Mouse (Mus musculus) lung, embryonic 14.5 days (tissue): ENCODE measurements around the gene Prdx6. TPM values are rescaled to one million over a fixed set of nuclear protein-coding genes. Genes with fewer than 3 reads are reported as not detected.

Experiments
- ATAC-seq: fragments of 200-750 bp; cut with Nextera tagmentation; 2 replicates; pipeline ENCODE4 v1.8.0; 2017; ENCODE audit warnings: mild to moderate bottlenecking, moderate TSS enrichment, moderate library complexity; ENCODE audit not compliant: insufficient read depth
- DNase-seq: peaks from one replicate; pipeline ENCODE4 v3.0.0-alpha.2; 2015
- H3K27ac ChIP-seq: fragments of 300-500 bp; sonication (generic); 2 replicates; pipeline ENCODE4 v1.5.1; 2014; ENCODE audit warnings: low read depth, mild to moderate bottlenecking, moderate library complexity
- H3K27me3 ChIP-seq: fragments of 300-500 bp; sonication (generic); 2 replicates; pipeline ENCODE4 v1.6.1; 2014; ENCODE audit warnings: low read length, control low read depth; ENCODE audit not compliant: insufficient read depth
- H3K36me3 ChIP-seq: fragments of 300-500 bp; sonication (generic); 2 replicates; pipeline ENCODE4 v1.6.1; 2014; ENCODE audit warnings: control low read depth; ENCODE audit not compliant: insufficient read depth
- H3K4me1 ChIP-seq: fragments of 300-500 bp; sonication (generic); 2 replicates; pipeline ENCODE4 v1.6.1; 2014; ENCODE audit warnings: antibody characterized with exemption, control low read depth; ENCODE audit not compliant: insufficient read depth
- H3K4me2 ChIP-seq: fragments of 300-500 bp; sonication (generic); 2 replicates; pipeline ENCODE4 v1.6.1; 2014; ENCODE audit warnings: mild to moderate bottlenecking
- H3K4me3 ChIP-seq: fragments of 300-500 bp; sonication (generic); 2 replicates; pipeline ENCODE4 v1.5.1; 2014; ENCODE audit warnings: low read depth, low read length
- H3K9ac ChIP-seq: fragments of 300-500 bp; sonication (generic); 2 replicates; pipeline ENCODE4 v1.6.1; 2014
- H3K9me3 ChIP-seq: fragments of 300-500 bp; sonication (generic); 2 replicates; pipeline ENCODE4 v1.6.1; 2016; ENCODE audit warnings: low read depth, low read length, control low read depth
- CTCF ChIP-seq: IDR thresholded peaks from 2 replicates; pipeline ENCODE4 v1.5.1; 2016; ENCODE audit warnings: antibody characterized with exemption, low read depth
- WGBS: fragments of 180-500 bp; shearing (Covaris S2); extraction: QIAGEN DNeasy Blood & Tissue Kit; methylation state at CpG from one replicate; pipeline ENCODE4 v1.1.7; 2014; 5-methylcytosine and 5-hydroxymethylcytosine counted together
- polyA plus RNA-seq: library from polyadenylated mRNA; unstranded; fragments of >200 nt; fragmentation: Nextera tagmentation; extraction: Ambion mirVana; gene quantifications from 2 replicates; pipeline ENCODE4 v1.2.1, GENCODE M21; 2014

Gene Prdx6
- polyA plus RNA-seq, 1 experiment from 2014 or later: 627 TPM

- Histone ChIP-seq H3K27ac (no peak overlapping the region), H3K4me3 (no peak overlapping the region), H3K4me2 (no peak overlapping the region), H3K9ac (no peak overlapping the region), H3K9me3 (no peaks in the 10 kb centered on the region), H3K27me3 (no peaks in the 10 kb centered on the region), H3K36me3 (peaks cover 45% of the 10 kb centered on the region), H3K4me1 (no peaks in the 10 kb centered on the region)
- ATAC-seq (no peak), DNase-seq (no peak)
- 99% methylated on average over 4 of the region's 4 CpGs for WGBS
- TF ChIP-seq CTCF: no peak
Measured at GRCm38 (mm10) chr1:161237750-161238149, 13.3 kb downstream of the Prdx6 start.

GRCm38 (mm10) chr1:161237339-161237738 lies 13.7 kb downstream of the Prdx6 start:
- no peak for ATAC-seq
- TF ChIP-seq CTCF: no peak
- Histone ChIP-seq H3K4me2 (no peak overlapping the region), H3K27me3 (no peaks in the 10 kb centered on the region), H3K4me1 (no peaks in the 10 kb centered on the region), H3K4me3 (no peak overlapping the region), H3K27ac (no peak overlapping the region), H3K36me3 (peaks cover 40% of the 10 kb centered on the region), H3K9me3 (no peaks in the 10 kb centered on the region), H3K9ac (no peak overlapping the region)
- WGBS: 93% methylated on average over 7 of the region's 7 CpGs
- no peak for DNase-seq

- H3K36me3 ChIP-seq: peaks cover 6% of the 10 kb centered on the region; the same call in 1 of the 2 replicates
- H3K9me3 ChIP-seq: no peaks in the 10 kb centered on the region
- no peak overlapping the region for H3K4me3 ChIP-seq
- H3K4me2 ChIP-seq: peak overlapping the region; percentile 35
- H3K27ac ChIP-seq: peak overlapping the region; percentile 43
- no peaks in the 10 kb centered on the region for H3K4me1 ChIP-seq
- H3K9ac ChIP-seq: no peak overlapping the region
- ATAC-seq (peak; percentile 86), DNase-seq (peak; percentile 90)
- WGBS: 40% methylated on average over 13 of the region's 13 CpGs
- TF ChIP-seq CTCF: no peak
- H3K27me3 ChIP-seq: no peaks in the 10 kb centered on the region
Measured at GRCm38 (mm10) chr1:161233226-161233839, 17.7 kb downstream of the Prdx6 start.

DNA sequence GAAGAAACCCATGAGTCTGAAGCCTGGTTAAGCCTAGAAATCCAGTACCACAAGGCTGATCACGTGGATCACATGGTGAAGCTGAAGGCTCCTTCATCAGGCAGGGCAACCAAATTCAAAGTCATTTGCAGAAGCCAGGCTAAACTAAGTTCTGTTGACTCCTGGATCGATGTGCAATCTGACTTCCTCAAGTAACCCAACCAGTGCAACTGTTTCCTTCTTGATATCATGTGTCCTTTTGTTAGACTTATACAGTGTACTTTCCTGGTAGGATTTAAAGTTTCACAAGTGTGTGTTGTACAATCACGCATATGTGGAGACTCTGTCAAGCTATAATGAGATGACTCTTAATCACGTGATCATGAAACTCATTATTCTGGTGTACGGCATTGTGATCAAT lies 18.8 kb downstream of the Prdx6 start:
- H3K4me2 ChIP-seq: no peak overlapping the region
- no peaks in the 10 kb centered on the region for H3K9me3 ChIP-seq
- H3K4me1 ChIP-seq: no peaks in the 10 kb centered on the region
- no peak overlapping the region for H3K4me3 ChIP-seq
- no peak overlapping the region for H3K27ac ChIP-seq
- no peak for TF ChIP-seq CTCF
- ATAC-seq (no peak), DNase-seq (no peak)
- no peak overlapping the region for H3K9ac ChIP-seq
- 0 out of 2 replicates have a peak, but pooled peaks cover under 1% of the 10 kb centered on the region for H3K36me3 ChIP-seq
- WGBS: 88% methylated on average over 5 of the region's 5 CpGs
- no peaks in the 10 kb centered on the region for H3K27me3 ChIP-seq

- no peak overlapping the region for H3K9ac ChIP-seq
- 21% methylated on average over 5 of the region's 5 CpGs for WGBS
- peak overlapping the region; percentile 26 for H3K27ac ChIP-seq
- H3K27me3 ChIP-seq: no peaks in the 10 kb centered on the region
- DNase-seq: peak; percentile 97
- H3K4me3 ChIP-seq: no peak overlapping the region
- H3K4me1 ChIP-seq: no peaks in the 10 kb centered on the region
- peak; percentile 90 for ATAC-seq
- no peak for TF ChIP-seq CTCF
- no peaks in the 10 kb centered on the region for H3K36me3 ChIP-seq
- H3K4me2 ChIP-seq: 0 out of 2 replicates have a peak overlapping the region, but pooled peaks have one; percentile 7
- no peaks in the 10 kb centered on the region for H3K9me3 ChIP-seq
Measured at GRCm38 (mm10) chr1:161224837-161225236, 26.2 kb downstream of the Prdx6 start.

DNA sequence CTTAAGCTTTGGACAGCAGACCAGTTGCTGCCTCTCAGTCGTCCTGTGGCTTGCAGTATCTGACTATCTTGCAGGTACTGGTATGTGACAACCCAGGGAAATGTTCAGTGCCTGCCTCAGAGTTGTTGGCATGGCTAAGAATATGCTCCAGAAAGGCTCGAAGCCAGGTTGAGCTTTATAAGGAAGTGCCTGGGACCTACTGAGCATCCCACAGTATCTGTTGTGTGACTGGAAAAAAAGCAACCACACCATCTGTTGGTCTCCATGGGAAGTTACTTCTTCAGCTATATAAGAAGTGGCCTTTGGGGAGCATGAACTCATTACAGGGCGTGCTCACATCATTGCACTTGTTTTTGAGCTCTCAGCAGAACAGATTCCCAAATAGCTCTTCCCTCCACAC lies 31.2 kb downstream of the Prdx6 start:
- ATAC-seq (no peak), DNase-seq (no peak)
- Histone ChIP-seq H3K27me3 (no peaks in the 10 kb centered on the region), H3K9ac (no peak overlapping the region), H3K27ac (no peak overlapping the region), H3K4me3 (no peak overlapping the region), H3K4me2 (no peak overlapping the region), H3K36me3 (no peaks in the 10 kb centered on the region), H3K4me1 (no peaks in the 10 kb centered on the region), H3K9me3 (no peaks in the 10 kb centered on the region)
- TF ChIP-seq CTCF: no peak
- 59% methylated on average over 3 of the region's 3 CpGs for WGBS

- Histone ChIP-seq H3K36me3 (no peaks in the 10 kb centered on the region), H3K9me3 (no peaks in the 10 kb centered on the region), H3K9ac (no peak overlapping the region), H3K27me3 (no peaks in the 10 kb centered on the region), H3K4me2 (no peak overlapping the region), H3K4me3 (no peak overlapping the region), H3K4me1 (no peaks in the 10 kb centered on the region), H3K27ac (no peak overlapping the region)
- TF ChIP-seq CTCF: peak; percentile 61
- ATAC-seq: no peak
- DNase-seq: peak; percentile 33
- 23% methylated on average over 4 of the region's 4 CpGs for WGBS
Measured at GRCm38 (mm10) chr1:161214465-161214864, 36.6 kb downstream of the Prdx6 start.
